Mouse (Mus musculus) liver, embryonic 14 days (tissue): ENCODE data around the gene Skap1. TPM values are rescaled to one million over a fixed set of nuclear protein-coding genes. Genes with fewer than 3 reads are reported as not detected.

ENCODE experiments used
- polyA plus RNA-seq: library from polyadenylated mRNA; depleted of rRNA; stranded (reverse); fragments of >200 nt; gene quantifications from 2 replicates; pipeline ENCODE4 v1.2.3, GENCODE M21; 2012; rRNA removed

The Skap1 gene
- polyA plus RNA-seq, result 0.08 and 0.13 TPM in 2 replicates

GRCm38 (mm10) chr11:96463986-96464715 is at the start of gene Skap1:
Skap1 (plus strand) TSS chr11:96464593.

DNA sequence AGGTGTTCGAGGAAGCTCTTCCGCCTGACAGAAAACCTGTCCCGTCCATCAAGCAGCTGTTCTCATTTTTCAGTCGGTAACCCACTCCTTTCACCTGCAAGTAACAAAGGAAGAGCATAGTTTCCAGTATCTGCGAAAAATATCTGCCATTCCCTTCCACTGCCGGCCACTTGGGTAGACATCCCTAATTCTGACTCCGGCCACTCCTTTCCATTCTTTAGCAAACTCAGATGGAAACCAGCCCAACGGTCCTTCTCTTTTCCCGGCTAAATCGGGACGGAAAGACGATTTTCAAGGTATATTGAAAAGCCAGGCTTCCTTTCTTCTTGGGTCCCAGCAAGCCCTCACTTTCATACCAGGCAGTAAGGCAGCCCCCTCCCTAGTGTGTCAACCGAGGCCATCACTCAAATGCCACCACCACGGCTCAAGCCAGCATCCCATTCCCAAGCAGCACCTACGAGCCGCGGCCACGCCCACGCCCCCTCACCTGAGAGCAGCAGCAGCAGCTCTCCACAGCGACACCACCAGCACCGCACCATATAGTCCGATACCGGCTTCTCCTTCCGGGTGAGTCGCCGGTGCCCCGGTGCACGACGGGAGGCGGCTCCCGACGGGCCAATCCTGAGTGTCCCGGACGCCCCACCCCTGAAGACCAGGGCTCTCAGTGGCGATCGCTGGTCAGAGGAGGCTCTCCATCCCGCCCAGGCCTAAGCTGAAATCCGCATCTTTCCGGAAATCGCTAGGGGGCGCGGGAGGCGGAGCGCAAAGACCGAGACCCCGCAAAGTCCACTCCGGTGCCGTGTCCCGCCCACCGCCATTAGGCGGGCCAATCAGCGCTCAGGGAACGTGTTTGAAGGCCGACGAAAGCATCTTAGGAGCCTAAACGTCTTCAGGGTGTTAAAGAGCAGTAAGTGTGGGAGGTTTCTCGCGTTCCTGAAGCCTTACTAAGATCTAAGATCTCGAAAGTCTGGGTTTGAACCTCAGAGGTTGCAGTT is 312.9 kb downstream of the Skap1 start, which contains the start of gene Snx11:
Gene Snx11 (minus strand): TSS at position 592 of the 995 bp plus-strand sequence.

GRCm38 (mm10) chr11:96788871-96789795 is 324.7 kb downstream of the Skap1 start, which contains the start of gene Cbx1:
Cbx1 (plus strand) TSS chr11:96789127.

Other genes with a start within 250 kb of the Skap1 start
- 0.02 and 0.11 TPM in 2 replicates for gene Hoxb9, start 193.1 kb upstream of the Skap1 start, polyA plus RNA-seq
- 0.02 and 0.10 TPM in 2 replicates for gene Hoxb8, start 182.7 kb upstream of the Skap1 start, polyA plus RNA-seq
- 0.05 and 0.14 TPM in 2 replicates for gene Hoxb7, start 178.0 kb upstream of the Skap1 start, polyA plus RNA-seq
- 0.17 TPM in 1 of 2 replicates, not detected in the other for gene Hoxb6, start 172.1 kb upstream of the Skap1 start, polyA plus RNA-seq
- gene Hoxb5, start 161.3 kb upstream of the Skap1 start, polyA plus RNA-seq, result 0.17 and 0.21 TPM in 2 replicates
- gene Hoxb4, start 146.3 kb upstream of the Skap1 start, polyA plus RNA-seq, result 0.55 and 0.64 TPM in 2 replicates
- 0.35 and 0.59 TPM in 2 replicates for gene Hoxb3, start 141.3 kb upstream of the Skap1 start, polyA plus RNA-seq
- gene Hoxb2, start 114.1 kb upstream of the Skap1 start, polyA plus RNA-seq, result 1.0 and 1.3 TPM in 2 replicates
- gene Hoxb1, start 98.8 kb upstream of the Skap1 start, polyA plus RNA-seq, result 0.01 TPM in 1 of 2 replicates, not detected in the other